Mouse (Mus musculus) hindbrain, embryonic 13.5 days (tissue): ENCODE results near the gene Kif21b. TPM values are rescaled to one million over a fixed set of nuclear protein-coding genes. Genes with fewer than 3 reads are reported as not detected.
A peak's percentile ranks its signal among the peaks of the same experiment; 100 is the strongest.

Experiments
- ATAC-seq: fragments of 200-750 bp; cut with Nextera tagmentation; 2 replicates; pipeline ENCODE4 v1.8.0; 2017; ENCODE audit warnings: moderate TSS enrichment; ENCODE audit not compliant: low FRiP score
- H3K27ac ChIP-seq: fragments of 300-500 bp; sonication (generic); 2 replicates; pipeline ENCODE4 v1.5.1; 2015; ENCODE audit warnings: inconsistent platforms, mild to moderate bottlenecking, moderate library complexity
- H3K27me3 ChIP-seq: fragments of 300-500 bp; sonication (generic); 2 replicates; pipeline ENCODE4 v1.6.1; 2015; ENCODE audit warnings: mild to moderate bottlenecking, inconsistent platforms
- H3K36me3 ChIP-seq: fragments of 300-500 bp; sonication (generic); 2 replicates; pipeline ENCODE4 v1.6.1; 2015; ENCODE audit warnings: mild to moderate bottlenecking, inconsistent platforms
- H3K4me1 ChIP-seq: fragments of 300-500 bp; sonication (generic); replicated peaks from 2 replicates; pipeline ENCODE4 v1.6.1; 2015; ENCODE audit warnings: inconsistent platforms
- H3K4me2 ChIP-seq: fragments of 300-500 bp; sonication (generic); 2 replicates; pipeline ENCODE4 v1.6.1; 2015; ENCODE audit warnings: inconsistent platforms, mild to moderate bottlenecking, moderate library complexity
- H3K4me3 ChIP-seq: fragments of 300-500 bp; sonication (generic); 2 replicates; pipeline ENCODE4 v1.5.1; 2015; ENCODE audit warnings: mild to moderate bottlenecking, inconsistent platforms
- H3K9ac ChIP-seq: fragments of 300-500 bp; sonication (generic); 2 replicates; pipeline ENCODE4 v1.6.1; 2015; ENCODE audit warnings: mild to moderate bottlenecking, inconsistent platforms
- H3K9me3 ChIP-seq: fragments of 300-500 bp; sonication (generic); 2 replicates; pipeline ENCODE4 v1.6.1; 2016; ENCODE audit warnings: inconsistent platforms
- WGBS: fragments of 180-500 bp; shearing (Covaris S2); methylation state at CpG from one replicate; pipeline ENCODE4 v1.1.7; 2015; 5-methylcytosine and 5-hydroxymethylcytosine counted together
- polyA plus RNA-seq: library from polyadenylated mRNA; unstranded; fragments of >200 nt; fragmentation: Nextera tagmentation; extraction: Ambion mirVana; gene quantifications from 2 replicates; pipeline ENCODE4 v1.2.1, GENCODE M21; 2015

Kif21b gene
- polyA plus RNA-seq, 1 experiment from 2014 or later: 43.7 TPM

DNA sequence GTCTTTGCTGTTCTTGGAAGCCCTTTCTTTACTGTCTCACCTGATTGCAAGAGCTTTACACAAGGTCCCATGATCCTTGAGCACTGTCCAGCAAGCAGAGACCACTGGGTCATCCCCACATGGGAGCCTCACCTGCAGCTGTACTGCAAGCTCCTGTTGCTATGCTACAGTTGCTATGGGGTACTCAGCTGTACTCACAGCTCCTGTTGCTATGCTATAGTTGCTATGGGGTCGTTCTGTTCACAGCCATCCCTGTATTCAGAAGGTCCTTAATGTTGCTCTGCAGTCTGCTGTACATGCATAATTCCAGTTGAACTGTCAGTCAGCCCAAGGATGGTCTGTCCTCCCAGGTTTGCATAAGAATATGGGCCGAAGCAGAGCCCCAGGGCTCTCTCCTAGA is 34.2 kb downstream of the Kif21b start:
- ATAC-seq: no peak
- no peak overlapping the region for H3K9ac ChIP-seq
- 32% methylated on average over 2 of the region's 2 CpGs for WGBS
- no peaks in the 10 kb centered on the region for H3K4me1 ChIP-seq
- no peak overlapping the region for H3K4me3 ChIP-seq
- no peaks in the 10 kb centered on the region for H3K27me3 ChIP-seq
- H3K9me3 ChIP-seq: no peaks in the 10 kb centered on the region
- H3K4me2 ChIP-seq: no peak overlapping the region
- peaks cover 95% of the 10 kb centered on the region for H3K36me3 ChIP-seq
- no peak overlapping the region for H3K27ac ChIP-seq

DNA sequence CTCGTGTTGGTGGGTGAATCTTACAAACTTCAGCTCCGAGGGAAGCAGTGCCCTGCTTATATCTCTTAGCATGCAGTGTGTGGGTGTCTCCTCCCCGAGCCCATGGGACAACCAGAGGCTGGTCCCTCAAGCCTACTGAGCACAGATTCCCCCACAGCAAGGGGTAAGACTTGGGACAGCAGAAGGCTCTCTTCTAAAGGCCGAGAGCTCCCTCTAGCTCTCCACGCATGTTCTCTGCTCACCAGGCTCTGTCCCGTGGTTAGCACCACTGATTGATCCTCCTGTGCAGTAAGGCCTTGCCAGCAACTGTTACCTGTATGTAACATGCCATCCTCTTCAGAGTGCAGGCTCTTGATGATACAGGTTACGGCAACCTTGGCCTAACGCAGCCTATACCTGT is 36.5 kb downstream of the Kif21b start:
- ATAC-seq: no peak
- H3K27me3 ChIP-seq: no peaks in the 10 kb centered on the region
- peaks cover 95% of the 10 kb centered on the region for H3K36me3 ChIP-seq
- 0 out of 2 replicates have a peak, but pooled peaks cover under 1% of the 10 kb centered on the region for H3K4me1 ChIP-seq
- no peak overlapping the region for H3K9ac ChIP-seq
- WGBS: 72% methylated on average over 8 of the region's 8 CpGs
- no peaks in the 10 kb centered on the region for H3K9me3 ChIP-seq
- no peak overlapping the region for H3K27ac ChIP-seq
- no peak overlapping the region for H3K4me3 ChIP-seq
- no peak overlapping the region for H3K4me2 ChIP-seq

DNA sequence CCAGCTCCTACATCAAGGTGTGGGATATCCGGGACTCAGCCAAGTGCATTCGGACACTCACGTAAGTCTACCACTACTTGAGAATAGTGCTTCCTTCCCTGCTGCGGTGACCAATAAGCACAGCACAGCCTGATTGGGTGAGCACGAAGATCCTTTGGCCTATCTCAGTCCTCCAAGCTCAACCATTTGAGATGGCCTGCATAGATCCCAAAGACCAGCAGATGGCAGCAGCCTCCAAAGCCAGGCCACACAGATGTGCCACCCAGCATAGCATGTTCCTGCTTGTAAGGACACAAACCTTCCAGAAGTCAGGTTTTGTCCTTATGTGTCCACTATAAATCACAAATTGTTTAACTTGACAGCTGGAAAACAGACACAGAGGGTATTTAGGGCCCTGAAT is 38.9 kb downstream of the Kif21b start:
- H3K4me1 ChIP-seq: peaks cover 21% of the 10 kb centered on the region
- no peak overlapping the region for H3K4me3 ChIP-seq
- no peak overlapping the region for H3K27ac ChIP-seq
- H3K4me2 ChIP-seq: no peak overlapping the region
- no peaks in the 10 kb centered on the region for H3K27me3 ChIP-seq
- no peaks in the 10 kb centered on the region for H3K9me3 ChIP-seq
- H3K36me3 ChIP-seq: peaks cover 92% of the 10 kb centered on the region
- ATAC-seq: peak; percentile 78
- 9% methylated on average over 5 of the region's 5 CpGs for WGBS
- H3K9ac ChIP-seq: no peak overlapping the region

DNA sequence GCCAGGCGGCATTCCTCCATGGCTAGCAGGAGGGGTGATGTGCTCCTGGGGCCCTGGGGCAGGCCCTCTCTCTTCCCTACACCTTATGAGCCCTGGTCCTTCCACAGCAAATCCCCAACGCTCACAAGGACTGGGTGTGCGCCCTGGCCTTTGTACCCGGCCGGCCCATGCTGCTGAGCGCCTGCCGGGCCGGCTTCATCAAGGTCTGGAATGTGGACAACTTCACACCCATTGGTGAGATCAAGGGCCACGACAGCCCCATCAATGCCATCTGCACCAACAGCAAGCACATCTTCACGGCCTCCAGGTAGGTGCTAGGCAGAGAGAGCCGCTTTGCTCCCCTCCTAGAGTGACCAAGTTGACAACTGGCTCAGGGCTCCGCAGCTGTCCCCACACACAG is 41.5 kb downstream of the Kif21b start:
- Histone ChIP-seq H3K27me3 (no peaks in the 10 kb centered on the region), H3K4me2 (no peak overlapping the region), H3K27ac (0 out of 2 replicates have a peak overlapping the region, but pooled peaks have one; percentile 18), H3K36me3 (peaks cover 93% of the 10 kb centered on the region), H3K9ac (no peak overlapping the region; the same call in 1 of the 2 replicates), H3K4me1 (peaks cover 23% of the 10 kb centered on the region), H3K9me3 (no peaks in the 10 kb centered on the region), H3K4me3 (no peak overlapping the region)
- ATAC-seq: no peak
- 75% methylated on average over 12 of the region's 12 CpGs for WGBS

DNA sequence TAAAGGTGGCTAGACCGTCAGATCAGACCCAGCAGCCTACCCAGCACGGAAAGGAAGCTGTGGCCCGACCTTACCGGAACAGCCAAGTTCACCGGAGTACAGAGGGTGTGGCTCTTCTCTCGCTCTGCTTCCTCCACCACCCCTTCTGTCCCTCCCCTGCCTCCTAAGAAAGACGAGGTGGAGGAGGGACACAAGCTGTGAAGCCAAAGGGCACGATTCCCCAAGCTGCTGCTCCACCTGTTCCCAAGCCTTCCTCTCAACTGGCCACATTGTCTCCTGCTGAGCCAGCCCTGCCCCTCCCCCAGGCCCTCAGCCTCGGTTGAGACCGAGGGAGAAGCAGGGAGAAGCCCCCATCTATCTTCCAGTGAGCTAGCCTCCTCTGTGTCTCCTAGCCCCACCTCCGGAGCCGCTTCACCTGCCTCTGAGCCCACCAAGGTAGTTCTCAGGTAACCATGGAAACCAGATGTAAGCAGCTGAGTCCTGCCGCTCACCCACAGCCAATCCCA is 43.0 kb downstream of the Kif21b start:
- Histone ChIP-seq H3K4me1 (peaks cover 23% of the 10 kb centered on the region), H3K4me3 (no peak overlapping the region), H3K9me3 (no peaks in the 10 kb centered on the region), H3K9ac (0 out of 2 replicates have a peak overlapping the region, but pooled peaks have one; percentile 9), H3K27me3 (no peaks in the 10 kb centered on the region), H3K27ac (peak overlapping the region; percentile 64; the same call in 1 of the 2 replicates), H3K4me2 (0 out of 2 replicates have a peak overlapping the region, but pooled peaks have one; percentile 19), H3K36me3 (peaks cover 87% of the 10 kb centered on the region)
- no peak for ATAC-seq
- WGBS: 13% methylated on average over 13 of the region's 13 CpGs

DNA sequence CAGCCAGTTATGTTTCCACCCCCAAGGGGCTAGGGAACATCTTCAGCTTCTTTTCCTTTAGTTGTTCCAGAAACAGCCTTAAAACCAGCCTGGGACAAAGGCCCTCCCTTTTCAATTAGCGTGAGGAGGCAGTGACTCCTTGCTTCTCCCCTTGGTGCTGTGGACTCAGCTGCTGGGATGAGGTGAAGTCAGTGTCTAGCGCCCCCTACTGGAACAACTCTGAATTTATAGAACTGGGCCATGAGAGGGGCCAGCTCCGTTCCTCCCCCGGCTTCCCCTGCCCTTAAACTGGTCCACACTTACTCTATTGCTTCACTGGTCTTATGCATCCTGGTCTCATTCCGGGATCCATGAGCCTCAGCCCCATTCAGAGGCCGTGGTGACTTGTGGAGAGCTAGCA is 44.0 kb downstream of the Kif21b start:
- Histone ChIP-seq H3K4me2 (no peak overlapping the region), H3K4me1 (peaks cover 23% of the 10 kb centered on the region), H3K9ac (no peak overlapping the region), H3K4me3 (no peak overlapping the region), H3K36me3 (peaks cover 80% of the 10 kb centered on the region), H3K9me3 (no peaks in the 10 kb centered on the region), H3K27me3 (no peaks in the 10 kb centered on the region), H3K27ac (no peak overlapping the region)
- ATAC-seq: no peak
- 39% methylated on average over 6 of the region's 6 CpGs for WGBS

DNA sequence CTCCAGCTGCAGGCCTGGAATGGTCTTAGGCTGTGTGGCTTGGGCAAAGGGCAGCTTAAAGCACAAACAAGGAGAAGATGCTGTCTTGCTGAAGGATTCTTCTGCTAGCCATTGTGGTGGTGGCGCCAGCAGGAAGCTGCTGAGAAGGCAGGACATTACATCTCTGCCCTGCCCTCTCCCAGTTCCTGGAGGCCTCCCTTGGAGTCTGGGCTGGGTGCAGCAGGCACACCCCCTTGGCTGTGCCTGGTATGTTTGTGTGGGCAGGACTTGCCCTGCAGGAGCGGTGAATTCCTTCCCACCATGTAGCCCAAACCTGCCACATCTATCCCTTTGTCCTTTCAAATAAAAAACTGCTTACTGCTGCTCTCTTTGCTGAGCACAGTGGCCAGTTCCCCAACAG is 45.9 kb downstream of the Kif21b start:
- Histone ChIP-seq H3K4me1 (peaks cover 23% of the 10 kb centered on the region), H3K27me3 (no peaks in the 10 kb centered on the region), H3K4me3 (no peak overlapping the region), H3K36me3 (peaks cover 61% of the 10 kb centered on the region), H3K4me2 (no peak overlapping the region), H3K9me3 (no peaks in the 10 kb centered on the region), H3K27ac (no peak overlapping the region), H3K9ac (no peak overlapping the region)
- WGBS: 84% methylated on average over 2 of the region's 2 CpGs
- ATAC-seq: no peak

DNA sequence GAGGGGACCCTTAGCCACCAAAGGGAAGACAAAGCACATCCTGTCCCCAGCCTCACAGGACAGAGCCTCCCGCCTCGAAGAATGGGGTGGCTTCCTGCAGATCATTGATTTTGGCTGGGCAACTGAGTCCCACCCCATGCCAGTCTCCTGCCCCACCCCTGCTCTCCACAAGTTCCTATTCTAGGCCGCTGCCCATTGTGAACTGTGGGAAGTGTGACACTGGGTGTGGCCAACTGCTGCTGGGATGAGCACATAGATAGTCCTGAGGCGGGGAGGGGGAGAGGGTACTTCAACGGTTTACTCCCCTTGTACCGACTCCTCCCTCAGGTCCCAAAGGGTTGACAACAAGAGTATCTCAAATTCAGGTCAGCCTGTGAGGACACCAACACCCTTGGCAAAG is 47.6 kb downstream of the Kif21b start:
- no peak overlapping the region for H3K4me2 ChIP-seq
- H3K4me3 ChIP-seq: no peak overlapping the region
- no peak for ATAC-seq
- H3K9me3 ChIP-seq: no peaks in the 10 kb centered on the region
- H3K4me1 ChIP-seq: peaks cover 12% of the 10 kb centered on the region
- no peaks in the 10 kb centered on the region for H3K27me3 ChIP-seq
- WGBS: 65% methylated on average over 6 of the region's 6 CpGs
- 0 out of 2 replicates have a peak overlapping the region, but pooled peaks have one; percentile 13 for H3K27ac ChIP-seq
- H3K36me3 ChIP-seq: peaks cover 46% of the 10 kb centered on the region
- H3K9ac ChIP-seq: no peak overlapping the region

DNA sequence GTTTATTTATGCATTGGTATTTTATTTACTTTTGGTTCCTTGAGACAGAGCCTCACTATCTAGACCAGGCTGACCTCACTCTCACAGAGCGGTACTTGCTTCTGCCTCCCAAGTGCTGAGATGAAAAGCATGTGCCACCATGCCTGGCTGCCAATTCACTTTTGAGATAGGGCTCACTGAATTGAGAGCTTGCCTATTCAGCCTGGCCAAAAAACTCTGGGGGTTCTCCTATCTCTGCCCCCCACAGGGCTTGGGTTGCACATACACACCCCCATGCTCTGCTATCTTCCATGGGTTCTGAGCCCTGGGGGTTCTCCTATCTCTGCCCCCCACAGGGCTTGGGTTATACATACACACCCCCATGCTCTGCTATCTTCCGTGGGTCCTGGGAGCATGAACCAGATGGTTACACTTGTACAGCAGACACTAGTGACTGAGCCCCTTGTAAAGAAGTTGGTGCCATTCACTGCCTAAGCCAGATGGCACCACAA is 48.4 kb downstream of the Kif21b start:
- no peak overlapping the region for H3K27ac ChIP-seq
- H3K9me3 ChIP-seq: no peaks in the 10 kb centered on the region
- ATAC-seq: no peak
- 62% methylated on average over 2 of the region's 2 CpGs for WGBS
- H3K4me2 ChIP-seq: no peak overlapping the region
- peaks cover 38% of the 10 kb centered on the region for H3K36me3 ChIP-seq
- H3K4me1 ChIP-seq: peaks cover 4% of the 10 kb centered on the region
- H3K9ac ChIP-seq: no peak overlapping the region
- H3K27me3 ChIP-seq: no peaks in the 10 kb centered on the region
- H3K4me3 ChIP-seq: no peak overlapping the region

DNA sequence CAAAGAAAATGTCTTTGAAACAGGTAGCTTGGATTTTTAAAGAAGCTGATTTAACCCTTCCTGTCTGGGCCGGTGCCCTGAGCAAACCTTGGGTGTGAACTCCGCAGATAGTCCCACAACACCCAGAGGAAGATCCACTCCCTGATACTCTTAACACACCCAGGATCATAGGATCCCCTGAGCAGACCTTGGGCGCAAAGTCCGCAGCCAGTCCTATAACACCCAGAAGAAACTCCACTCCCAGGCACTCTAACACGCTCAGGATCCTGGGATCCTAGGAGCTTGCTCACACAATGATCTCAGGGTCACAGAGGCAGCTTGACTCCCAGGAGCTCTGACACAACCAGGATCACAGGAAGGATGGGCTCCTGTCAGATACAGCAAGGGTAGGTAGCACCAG is 58.8 kb downstream of the Kif21b start:
- H3K36me3 ChIP-seq: no peaks in the 10 kb centered on the region
- ATAC-seq: no peak
- no peak overlapping the region for H3K4me3 ChIP-seq
- WGBS: 95% methylated on average over 5 of the region's 5 CpGs
- H3K9ac ChIP-seq: no peak overlapping the region
- no peaks in the 10 kb centered on the region for H3K27me3 ChIP-seq
- H3K9me3 ChIP-seq: no peaks in the 10 kb centered on the region
- no peaks in the 10 kb centered on the region for H3K4me1 ChIP-seq
- no peak overlapping the region for H3K4me2 ChIP-seq
- no peak overlapping the region for H3K27ac ChIP-seq

DNA sequence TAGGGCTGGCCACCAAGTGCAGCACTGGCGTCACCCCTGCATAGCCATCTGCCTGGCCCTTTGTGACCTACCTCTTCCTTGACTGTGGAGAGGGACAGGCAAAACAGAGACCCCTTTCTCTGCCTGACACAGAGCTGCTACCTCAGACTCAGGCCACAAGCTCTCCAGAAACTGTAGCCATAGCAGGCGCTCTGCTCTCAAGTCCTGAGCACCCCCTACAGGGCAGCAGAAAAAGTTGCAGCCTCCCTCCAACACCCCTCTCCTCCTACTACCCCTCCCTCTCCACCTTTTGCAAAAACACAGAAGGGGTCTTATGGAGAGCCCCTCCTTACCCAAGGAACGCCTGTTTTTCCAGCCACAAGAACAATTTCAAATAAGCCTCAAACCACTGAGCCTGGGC is 81.6 kb downstream of the Kif21b start, which contains the start of gene Mroh3:
Gene Mroh3 (minus strand): TSS at position 26 of the 400 bp plus-strand sequence.
- no peaks in the 10 kb centered on the region for H3K27me3 ChIP-seq
- 0 out of 2 replicates have a peak, but pooled peaks have one; percentile 21 for ATAC-seq

DNA sequence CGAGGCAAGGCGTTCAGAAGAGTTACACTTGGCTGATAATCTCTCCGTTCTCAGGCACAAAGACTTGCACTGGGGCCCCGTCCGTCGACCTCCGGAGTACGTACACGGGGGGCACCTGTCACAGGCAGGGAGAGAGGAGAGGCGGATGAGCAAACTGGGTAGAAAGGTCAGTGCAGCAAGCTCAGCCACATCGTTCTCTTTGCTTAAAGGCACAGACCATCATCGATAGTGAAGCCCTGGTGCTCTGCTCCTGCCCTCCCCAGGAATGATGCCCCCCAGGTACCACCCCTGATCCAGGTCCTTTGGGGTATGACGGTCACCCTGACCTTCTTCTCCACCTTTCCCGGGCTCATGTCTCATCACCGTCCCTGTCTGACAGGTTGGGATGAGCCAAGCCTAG is 83.1 kb downstream of the Kif21b start:
- Histone ChIP-seq H3K27ac (no peak overlapping the region), H3K4me2 (no peak overlapping the region), H3K9ac (no peak overlapping the region), H3K36me3 (peaks cover 20% of the 10 kb centered on the region), H3K9me3 (no peaks in the 10 kb centered on the region), H3K4me3 (no peak overlapping the region), H3K27me3 (no peaks in the 10 kb centered on the region), H3K4me1 (no peaks in the 10 kb centered on the region)
- 84% methylated on average over 15 of the region's 15 CpGs for WGBS
- no peak for ATAC-seq

More for the DNA sequence above, 81.6 kb downstream of the Kif21b start, which contains the start of gene Mroh3:
- Histone ChIP-seq H3K27ac (no peak within 1 kb of the TSS), H3K4me1 (no peaks in the 10 kb centered on the region), H3K4me2 (no peak within 1 kb of the TSS), H3K9ac (no peak within 1 kb of the TSS), H3K9me3 (no peaks in the 10 kb centered on the region), H3K4me3 (no peak within 1 kb of the TSS), H3K36me3 (peaks cover 12% of the 10 kb centered on the region)
- WGBS: 42% methylated on average over 3 of the region's 3 CpGs
